Mouse (Mus musculus): ENCODE data around the gene Jrkl. TPM values are rescaled to one million over a fixed set of nuclear protein-coding genes. Genes with fewer than 3 reads are reported as not detected.

The Jrkl gene
- polyA plus RNA-seq (2017; shearing (Covaris generic)) = 1 to 10 TPM; 3.5 to 4.0 TPM

- ATAC-seq = peak; percentile 9
These were observed at the start of gene Jrkl for GRCm38 (mm10) chr9:13245481-13245880. Gene Jrkl, minus strand, starts transcription at chr9:13245829.

- ATAC-seq = peak; percentile 43
These were observed 41.9 kb upstream of the Jrkl start for GRCm38 (mm10) chr9:13287482-13287881.

GRCm38 (mm10) chr9:13273219-13273618 is 27.6 kb upstream of the Jrkl start:
- ATAC-seq = no peak

- ATAC-seq = no peak
These were observed 15.4 kb upstream of the Jrkl start for GRCm38 (mm10) chr9:13260980-13261379.

GRCm38 (mm10) chr9:13258173-13258572 is 12.5 kb upstream of the Jrkl start:
- no peak for ATAC-seq

- ATAC-seq = no peak
These were observed 11.1 kb upstream of the Jrkl start for GRCm38 (mm10) chr9:13256726-13257125.

- ATAC-seq = no peak
These were observed 5.6 kb upstream of the Jrkl start for GRCm38 (mm10) chr9:13251251-13251650.

GRCm38 (mm10) chr9:13248104-13248503 is 2.5 kb upstream of the Jrkl start:
- ATAC-seq = no peak

GRCm38 (mm10) chr9:13246815-13247638 is 1.4 kb upstream of the Jrkl start, which contains the start of gene Ccdc82:
Gene Ccdc82, plus strand, starts transcription at chr9:13246955.
- peak; percentile 90 for ATAC-seq

- ATAC-seq = no peak
These were observed 3.3 kb downstream of the Jrkl start for GRCm38 (mm10) chr9:13242321-13242720.

GRCm38 (mm10) chr9:13231545-13232216 is 13.9 kb downstream of the Jrkl start:
- ATAC-seq = peak; percentile 71

GRCm38 (mm10) chr9:13230553-13230952 is 15.1 kb downstream of the Jrkl start:
- no peak for ATAC-seq

- no peak for ATAC-seq
These were observed 19.8 kb downstream of the Jrkl start for GRCm38 (mm10) chr9:13225872-13226271.

- ATAC-seq = no peak
These were observed 39.3 kb downstream of the Jrkl start for GRCm38 (mm10) chr9:13206369-13206768.

- no peak for ATAC-seq
These were observed 41.9 kb downstream of the Jrkl start for GRCm38 (mm10) chr9:13203681-13204080.

GRCm38 (mm10) chr9:13203109-13203508 is 42.5 kb downstream of the Jrkl start:
- ATAC-seq = no peak

- ATAC-seq = no peak
These were observed 45.5 kb downstream of the Jrkl start for GRCm38 (mm10) chr9:13200079-13200478.

GRCm38 (mm10) chr9:13195762-13196161 is 49.9 kb downstream of the Jrkl start:
- no peak for ATAC-seq

- no peak for ATAC-seq
These were observed 50.4 kb downstream of the Jrkl start for GRCm38 (mm10) chr9:13195268-13195667.

- no peak for ATAC-seq
These were observed 51.0 kb downstream of the Jrkl start for GRCm38 (mm10) chr9:13194619-13195018.

Measured in activated CD4-positive, CD25-positive, alpha-beta regulatory T cell, adult 4 months (primary cell).